Mouse (Mus musculus): ENCODE data around the gene Mrpl48.

The Mrpl48 gene

DNA sequence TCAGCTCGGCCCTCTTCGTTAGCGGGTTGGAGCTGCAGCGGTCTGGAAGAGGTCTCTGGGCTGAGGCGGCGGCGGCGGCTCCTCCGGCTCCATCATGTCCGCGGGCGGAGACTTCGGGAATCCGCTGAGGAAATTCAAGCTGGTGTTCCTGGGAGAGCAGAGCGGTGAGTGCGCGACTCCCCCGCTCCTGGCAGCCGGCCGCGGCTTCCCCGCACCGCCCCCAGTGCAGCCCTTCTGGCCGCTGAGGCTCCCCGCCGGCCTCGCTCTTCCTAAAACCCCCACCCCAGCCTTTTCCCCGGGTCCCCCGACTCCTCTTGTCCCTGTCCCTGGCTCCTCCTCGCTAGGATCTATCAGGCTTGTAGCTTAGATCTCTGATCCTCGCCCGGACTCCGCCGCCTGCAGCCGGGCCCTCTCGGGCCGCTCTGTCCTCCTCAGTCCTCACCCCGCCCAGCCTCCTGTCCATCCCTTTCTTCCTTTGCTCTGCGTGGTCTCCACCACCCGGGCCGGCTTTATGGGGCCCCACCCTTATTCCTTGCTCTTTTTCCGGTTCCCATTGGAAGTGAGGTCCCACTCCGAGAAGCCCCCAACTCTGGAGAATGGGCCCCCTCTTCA lies at the start of gene Mrpl48:
TSS of gene Mrpl48 (minus strand) at position 172 of the 612 bp plus-strand sequence.
- DNase-seq (ENCODE audit: low read depth, low spot score): peak; percentile 20

- no peak for DNase-seq (ENCODE audit: low read depth, low spot score)
Measured at GRCm38 (mm10) chr7:100656739-100657138, 48.6 kb upstream of the Mrpl48 start.

DNA sequence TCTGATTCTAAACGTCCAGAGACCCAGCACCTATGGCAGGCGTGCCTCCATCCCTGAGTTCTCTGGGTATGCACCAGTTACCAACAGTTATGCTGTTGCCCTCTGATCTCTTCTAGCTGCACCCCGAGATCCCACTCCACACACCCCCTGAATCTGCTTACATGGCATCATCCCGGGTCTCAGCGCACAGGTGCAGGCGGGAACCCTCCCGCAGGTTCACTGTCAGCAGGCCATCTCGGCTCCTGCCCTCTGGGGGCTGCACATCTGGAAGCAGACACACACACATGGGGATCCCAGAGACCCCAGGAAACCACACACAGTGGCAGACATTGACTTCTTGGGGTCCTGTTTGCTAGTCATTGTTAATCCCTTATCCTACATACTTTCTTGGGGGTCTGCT lies 46.3 kb upstream of the Mrpl48 start:
- no peak for DNase-seq (ENCODE audit: low read depth, low spot score)

DNA sequence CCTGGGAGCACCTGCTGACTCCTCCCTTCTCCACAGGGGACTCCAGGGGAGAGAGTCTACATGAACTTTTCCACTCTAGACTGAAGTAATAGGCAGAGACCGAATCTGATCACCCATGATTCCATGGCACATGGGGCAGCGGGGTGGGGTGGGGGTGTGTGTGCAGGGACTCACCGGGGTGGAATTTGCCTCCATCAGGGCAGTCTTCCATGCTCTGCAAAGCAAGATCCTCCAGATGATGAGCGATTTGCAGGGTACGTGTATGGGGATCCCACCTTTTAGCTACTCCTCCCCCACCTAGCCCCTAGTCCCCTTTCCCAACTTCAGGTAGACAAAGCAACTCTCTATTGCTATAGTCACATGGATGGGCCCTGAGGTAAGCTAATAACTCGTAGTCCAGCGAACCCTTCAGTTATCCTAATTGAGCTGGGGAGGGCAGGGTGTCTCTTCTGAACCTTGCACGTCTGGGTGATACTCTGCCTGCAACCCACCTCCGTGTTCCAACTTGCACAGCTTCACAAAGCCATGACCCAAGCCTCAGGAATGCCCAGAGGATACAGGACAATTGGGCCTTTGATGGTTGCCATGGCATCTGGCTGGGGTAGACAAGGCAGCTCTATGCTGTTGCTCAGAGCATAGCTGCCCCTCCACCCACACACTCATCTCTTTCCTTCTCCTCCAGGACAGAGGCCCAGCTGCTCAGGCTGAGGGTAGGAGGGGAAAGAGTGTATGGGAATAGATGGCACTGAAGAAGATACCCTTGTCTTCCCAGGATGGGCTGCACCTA lies 45.6 kb upstream of the Mrpl48 start:
- no peak for DNase-seq (ENCODE audit: low read depth, low spot score)

- DNase-seq (ENCODE audit: low read depth, low spot score): no peak
Measured at GRCm38 (mm10) chr7:100651011-100651410, 42.9 kb upstream of the Mrpl48 start.

DNA sequence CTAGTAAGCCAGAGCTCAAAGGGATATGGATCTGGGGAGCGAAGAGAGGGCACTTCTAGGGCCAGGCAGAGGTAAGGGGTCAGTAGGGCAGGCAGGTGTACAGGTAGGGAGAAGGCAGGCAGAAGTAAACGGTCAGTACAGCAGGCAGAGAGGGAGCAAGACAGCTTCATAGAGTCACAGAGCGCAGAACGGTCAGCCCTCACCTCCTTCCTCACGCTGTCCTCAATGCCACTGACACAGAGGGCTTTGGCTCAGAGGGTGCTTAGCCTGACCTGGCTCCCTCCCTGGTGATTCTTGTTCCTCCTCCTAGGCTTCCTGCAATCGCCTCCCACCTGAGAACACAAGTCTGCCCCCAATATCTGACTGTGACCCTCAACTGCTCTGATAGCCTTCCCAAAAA lies 42.3 kb upstream of the Mrpl48 start:
- no peak for DNase-seq (ENCODE audit: low read depth, low spot score)

DNA sequence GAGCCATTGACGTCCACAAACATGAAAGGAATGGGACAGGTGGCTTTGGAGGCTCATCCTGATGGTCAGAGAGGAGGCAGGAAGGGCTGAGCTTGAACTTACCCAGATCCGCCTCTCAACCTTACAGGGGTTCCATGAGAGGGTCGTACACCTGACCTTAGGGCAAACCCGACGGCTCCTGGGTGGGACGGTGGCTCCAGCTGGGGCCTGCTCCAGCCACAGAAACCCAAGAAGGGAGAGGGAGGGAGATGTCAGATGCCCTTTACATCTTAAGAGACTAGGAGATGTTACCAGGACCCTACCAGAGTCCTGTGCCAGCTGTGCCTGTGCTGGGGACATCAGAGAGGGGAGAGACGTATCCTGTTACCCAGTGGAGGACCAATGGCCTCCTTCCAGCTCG lies 41.7 kb upstream of the Mrpl48 start:
- no peak for DNase-seq (ENCODE audit: low read depth, low spot score)

DNA sequence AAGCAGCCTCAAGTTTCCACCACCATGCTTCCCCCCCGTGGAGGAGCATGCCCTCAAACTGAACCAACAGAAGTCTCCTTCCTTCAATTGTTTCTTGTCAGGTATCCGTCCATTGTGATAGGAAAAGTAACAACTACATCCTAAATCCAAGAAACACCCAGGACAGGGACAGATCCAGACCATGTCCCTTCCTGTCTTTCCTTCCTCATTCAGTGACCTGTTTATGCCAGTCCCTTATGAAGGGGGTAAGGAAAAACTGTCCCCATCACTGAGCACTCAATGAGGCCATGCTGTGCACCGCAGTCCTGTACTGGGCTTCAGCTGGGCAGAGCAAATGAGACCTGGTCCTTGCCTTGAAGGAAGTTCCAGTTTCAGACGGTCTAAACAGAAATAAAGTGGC lies 41.0 kb upstream of the Mrpl48 start:
- no peak for DNase-seq (ENCODE audit: low read depth, low spot score)

DNA sequence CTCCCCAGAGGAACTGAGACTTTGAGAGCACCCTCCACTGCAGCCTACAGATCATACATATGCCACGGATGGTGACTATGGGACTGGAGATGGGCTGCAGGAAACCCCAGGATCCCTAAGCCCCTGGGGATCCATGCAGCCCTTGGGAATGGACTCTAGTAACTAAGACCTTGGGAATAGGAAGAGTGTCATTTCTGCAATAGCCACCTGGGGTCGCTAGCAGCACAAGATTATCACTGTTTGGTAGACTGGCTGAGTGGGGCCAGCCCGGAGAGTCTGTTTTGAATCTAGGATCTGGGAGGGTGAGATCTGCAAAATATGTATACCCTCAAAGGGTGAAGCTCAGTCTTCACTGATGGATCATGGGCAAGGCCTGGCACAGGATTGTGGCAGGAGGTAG lies 37.0 kb upstream of the Mrpl48 start:
- peak; percentile 79 for DNase-seq (ENCODE audit: low read depth, low spot score)

GRCm38 (mm10) chr7:100642413-100642812 lies 34.3 kb upstream of the Mrpl48 start:
- DNase-seq (ENCODE audit: low read depth, low spot score): no peak

DNA sequence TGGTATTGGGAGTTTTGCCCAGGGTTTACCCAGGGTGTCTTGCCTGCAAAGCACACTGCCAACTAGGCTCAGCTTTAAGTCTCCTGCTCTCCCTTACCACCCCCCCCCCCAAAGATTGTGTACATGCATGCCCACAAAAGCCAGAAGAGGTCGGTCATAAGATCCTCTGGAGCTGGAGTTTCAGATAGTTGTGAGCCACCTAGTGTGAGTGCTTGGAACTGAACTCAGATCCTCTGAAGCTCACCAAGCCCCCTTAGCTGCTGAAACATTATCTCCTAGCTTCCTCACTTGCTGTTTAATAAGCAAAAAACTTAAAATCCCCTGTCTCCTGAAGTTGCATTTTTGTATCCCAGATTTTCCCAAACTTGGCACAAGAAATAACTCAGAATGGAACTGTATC lies 29.6 kb upstream of the Mrpl48 start:
- peak; percentile 38 for DNase-seq (ENCODE audit: low read depth, low spot score)

DNA sequence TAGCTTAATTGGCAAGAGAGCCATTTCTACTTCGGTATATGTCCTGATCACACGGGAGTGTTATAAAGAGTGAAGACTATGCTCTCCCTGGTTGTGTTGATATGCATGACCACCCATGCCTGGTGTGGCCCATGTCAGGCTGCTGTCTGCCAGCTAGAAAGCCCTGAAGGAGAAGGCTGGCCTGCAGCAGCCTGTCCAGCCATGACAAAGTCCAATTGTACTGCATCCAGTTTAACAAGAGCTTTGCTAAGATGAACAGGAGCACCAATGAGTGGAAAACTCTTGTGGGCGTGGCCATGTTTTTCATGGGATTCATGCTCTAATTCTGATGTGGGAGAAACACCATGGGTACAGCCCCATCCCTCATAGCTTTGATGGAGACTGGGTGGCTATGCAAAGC lies 16.4 kb upstream of the Mrpl48 start:
- no peak for DNase-seq (ENCODE audit: low read depth, low spot score)

DNA sequence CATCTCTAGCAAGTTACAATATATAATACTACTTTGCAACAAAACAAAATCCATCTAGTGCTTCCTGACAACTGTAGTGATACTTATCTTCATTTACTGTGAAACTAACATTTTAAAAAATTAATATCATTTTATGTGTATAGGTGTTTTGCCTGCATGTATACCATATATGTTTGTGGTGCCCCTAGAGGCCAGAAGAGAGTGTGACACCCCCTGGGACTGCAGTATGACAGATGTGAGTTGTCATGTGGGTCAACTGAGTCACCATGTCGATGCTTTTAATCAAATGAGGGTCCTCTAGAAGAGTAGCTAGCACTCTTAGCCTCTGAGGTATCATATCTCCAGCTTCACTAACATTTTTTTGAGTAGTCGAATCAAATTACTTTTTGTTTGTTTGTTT lies 14.2 kb upstream of the Mrpl48 start:
- DNase-seq (ENCODE audit: low read depth, low spot score): no peak

DNA sequence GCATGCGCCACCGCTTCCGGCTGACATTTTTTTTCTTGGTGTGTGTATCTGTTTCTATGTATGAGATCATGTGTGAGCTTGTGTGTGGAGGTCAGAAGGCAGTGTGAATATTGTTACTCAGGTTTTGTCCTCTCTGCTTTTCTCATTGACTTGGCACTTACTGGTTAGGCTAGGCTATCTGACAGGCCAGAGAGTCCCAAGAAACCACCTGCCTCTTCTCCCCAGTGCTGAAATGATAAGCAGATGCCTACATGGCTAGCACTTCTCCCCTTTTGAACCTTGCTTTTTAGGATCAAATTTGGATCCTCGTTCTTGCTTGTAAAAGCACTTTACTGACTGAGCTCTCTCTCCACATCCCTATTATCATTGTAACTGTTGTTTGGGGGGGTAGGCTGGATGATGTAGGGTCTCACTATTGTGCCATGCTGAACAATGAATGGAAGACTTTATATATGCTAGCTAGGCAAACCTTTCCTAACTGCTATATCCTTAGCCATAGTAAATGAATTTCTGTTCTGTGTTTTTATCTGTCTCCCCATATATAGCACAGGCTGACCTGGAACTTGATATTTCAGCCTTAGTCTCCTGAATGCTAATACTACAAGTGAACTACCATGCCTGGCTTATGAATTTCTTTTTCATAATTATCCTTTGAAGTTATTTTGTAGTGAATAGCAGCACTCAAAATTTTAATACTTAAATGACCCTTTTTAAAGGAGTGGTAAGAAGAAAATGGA lies 8.2 kb upstream of the Mrpl48 start:
- DNase-seq (ENCODE audit: low read depth, low spot score): no peak

- no peak for DNase-seq (ENCODE audit: low read depth, low spot score)
Measured at GRCm38 (mm10) chr7:100608910-100609309, 809 bp upstream of the Mrpl48 start.

- peak; percentile 99 for DNase-seq (ENCODE audit: low read depth, low spot score)
Measured at GRCm38 (mm10) chr7:100607214-100608129, 629 bp downstream of the Mrpl48 start, which contains the start of gene Rab6a. Gene Rab6a, plus strand, starts transcription at chr7:100607410.

DNA sequence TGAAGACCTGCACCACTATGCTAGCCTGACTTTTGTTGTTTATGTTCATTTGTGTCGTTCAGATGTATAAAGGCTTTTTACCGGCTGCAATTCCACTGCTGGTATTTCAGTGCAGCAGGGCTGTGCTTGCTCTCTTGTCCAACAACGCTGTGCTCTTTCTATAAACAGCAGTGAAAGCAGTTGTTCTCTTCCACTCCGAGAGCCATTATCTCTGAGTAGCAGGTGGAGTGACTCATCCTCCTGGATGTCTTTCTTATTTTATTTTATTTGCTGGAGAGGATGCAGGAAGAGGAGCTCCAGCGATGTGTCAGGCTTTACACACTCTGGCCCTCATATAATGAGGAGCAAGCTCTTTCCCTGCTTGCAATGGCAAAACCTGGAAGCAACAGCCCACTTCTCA lies 7.9 kb downstream of the Mrpl48 start:
- DNase-seq (ENCODE audit: low read depth, low spot score): no peak

GRCm38 (mm10) chr7:100593349-100593748 lies 14.8 kb downstream of the Mrpl48 start:
- DNase-seq (ENCODE audit: low read depth, low spot score): no peak

DNA sequence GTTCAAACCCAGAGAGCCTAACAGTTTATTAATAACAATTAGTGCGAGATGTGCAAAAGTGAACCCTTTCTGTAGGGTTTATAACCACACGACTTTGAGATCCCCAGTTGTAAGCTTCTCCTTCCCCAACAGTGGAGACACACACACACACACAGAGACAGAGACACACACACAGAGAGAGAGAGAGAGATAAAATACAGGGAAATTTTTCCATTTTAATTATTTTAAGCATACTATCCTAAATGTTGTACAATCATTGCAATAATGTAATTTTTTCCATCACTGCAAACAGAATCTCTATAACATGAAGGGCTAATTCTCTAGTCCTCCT lies 16.6 kb downstream of the Mrpl48 start:
- no peak for DNase-seq (ENCODE audit: low read depth, low spot score)

- peak; percentile 70 for DNase-seq (ENCODE audit: low read depth, low spot score)
Measured at GRCm38 (mm10) chr7:100590845-100591521, 17.1 kb downstream of the Mrpl48 start.

GRCm38 (mm10) chr7:100590504-100590844 lies 17.6 kb downstream of the Mrpl48 start:
- no peak for DNase-seq (ENCODE audit: low read depth, low spot score)
